Mouse (Mus musculus) forebrain, embryonic 12.5 days (tissue): Measurements from ENCODE around the gene Rbfox1. TPM values are rescaled to one million over a fixed set of nuclear protein-coding genes. Genes with fewer than 3 reads are reported as not detected.

Source experiments
- ATAC-seq: fragments of 200-750 bp; cut with Nextera tagmentation; 2 replicates; pipeline ENCODE4 v1.8.0; 2017; ENCODE audit warnings: moderate TSS enrichment; ENCODE audit not compliant: low FRiP score
- H3K27ac ChIP-seq: fragments of 300-500 bp; sonication (generic); 2 replicates; pipeline ENCODE4 v1.5.1; 2016; ENCODE audit warnings: mild to moderate bottlenecking
- H3K27me3 ChIP-seq: fragments of 300-500 bp; sonication (generic); 2 replicates; pipeline ENCODE4 v1.6.1; 2016; ENCODE audit warnings: mild to moderate bottlenecking
- H3K36me3 ChIP-seq: fragments of 300-500 bp; sonication (generic); replicated peaks from 2 replicates; pipeline ENCODE4 v1.6.1; 2016; ENCODE audit warnings: mild to moderate bottlenecking
- H3K4me1 ChIP-seq: fragments of 300-500 bp; sonication (generic); 2 replicates; pipeline ENCODE4 v1.6.1; 2016
- H3K4me2 ChIP-seq: fragments of 300-500 bp; sonication (generic); 2 replicates; pipeline ENCODE4 v1.6.1; 2016; ENCODE audit warnings: mild to moderate bottlenecking, moderate library complexity
- H3K4me3 ChIP-seq: fragments of 300-500 bp; sonication (generic); replicated peaks from 2 replicates; pipeline ENCODE4 v1.5.1; 2016; ENCODE audit warnings: mild to moderate bottlenecking
- H3K9ac ChIP-seq: fragments of 300-500 bp; sonication (generic); 2 replicates; pipeline ENCODE4 v1.6.1; 2016; ENCODE audit warnings: mild to moderate bottlenecking
- H3K9me3 ChIP-seq: fragments of 300-500 bp; sonication (generic); 2 replicates; pipeline ENCODE4 v1.6.1; 2016
- WGBS: fragments of 180-500 bp; shearing (Covaris S2); methylation state at CpG from one replicate; pipeline ENCODE4 v1.1.7; 2016; 5-methylcytosine and 5-hydroxymethylcytosine counted together
- polyA plus RNA-seq: library from polyadenylated mRNA; unstranded; fragments of >200 nt; fragmentation: Nextera tagmentation; extraction: Ambion mirVana; gene quantifications from 2 replicates; pipeline ENCODE4 v1.2.1, GENCODE M21; 2016

The Rbfox1 gene
- polyA plus RNA-seq, 1 experiment from 2014 or later = 16.2 TPM

DNA sequence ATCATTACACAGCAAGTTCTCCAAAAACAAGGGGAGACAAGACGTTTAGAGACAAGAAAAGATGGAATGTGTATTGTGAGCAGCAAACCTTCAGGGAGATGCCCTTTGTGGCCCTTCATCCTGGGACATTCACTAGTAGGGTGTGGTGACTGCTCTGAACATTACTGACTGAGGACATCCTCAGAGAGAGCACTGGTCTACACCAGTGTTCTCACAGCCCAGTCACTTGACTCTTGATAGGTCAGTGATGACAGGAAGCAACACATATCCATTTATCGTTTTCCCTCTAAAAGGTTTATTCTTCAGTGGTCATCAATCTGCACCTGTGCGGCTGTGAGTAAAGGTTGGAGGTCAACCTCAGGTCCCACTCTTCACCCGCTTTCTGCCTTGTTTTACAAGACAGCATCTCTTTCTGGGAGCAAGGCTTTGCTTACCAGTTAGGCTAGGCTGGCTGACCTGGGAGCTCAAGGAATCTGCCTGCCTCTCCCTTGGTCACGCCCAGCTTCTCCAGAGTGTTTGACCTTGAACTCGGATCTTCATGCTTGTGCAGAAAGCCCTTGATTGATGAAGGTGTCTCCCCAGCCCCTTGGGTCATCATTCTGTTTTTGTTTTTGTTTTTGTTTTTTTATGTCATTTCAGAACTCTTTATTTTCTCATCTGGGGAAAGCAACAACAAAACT, 892.5 kb downstream of the Rbfox1 start:
- Histone ChIP-seq H3K9ac (no peak overlapping the region), H3K36me3 (no peaks in the 10 kb centered on the region), H3K4me1 (no peaks in the 10 kb centered on the region), H3K27ac (no peak overlapping the region), H3K4me2 (no peak overlapping the region), H3K9me3 (no peaks in the 10 kb centered on the region), H3K4me3 (no peak overlapping the region), H3K27me3 (no peaks in the 10 kb centered on the region)
- no peak for ATAC-seq
- 82% methylated on average over 6 of the region's 6 CpGs for WGBS

DNA sequence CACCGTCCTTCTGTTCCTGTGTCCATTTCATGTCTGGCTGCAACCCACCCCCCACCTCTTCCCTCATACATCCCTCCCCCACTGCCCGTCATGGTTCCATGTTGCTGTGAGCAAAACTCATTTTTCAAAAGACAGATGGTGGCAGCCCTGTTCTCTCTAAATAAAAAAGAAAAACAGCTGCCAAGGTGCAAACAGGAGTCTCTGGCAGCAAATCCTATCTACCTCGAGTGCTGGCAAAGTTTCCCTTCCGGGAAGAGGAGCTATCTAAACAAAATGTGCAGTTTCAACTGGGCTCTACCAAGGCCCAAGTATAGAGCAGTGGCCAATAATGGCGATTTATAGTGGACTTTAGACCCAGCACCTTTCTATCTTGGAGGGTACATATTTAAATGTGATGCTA, 899.0 kb downstream of the Rbfox1 start:
- WGBS = 77% methylated on average over 5 of the region's 5 CpGs
- Histone ChIP-seq H3K27ac (no peak overlapping the region), H3K36me3 (no peaks in the 10 kb centered on the region), H3K9me3 (no peaks in the 10 kb centered on the region), H3K4me1 (no peaks in the 10 kb centered on the region), H3K9ac (no peak overlapping the region), H3K4me2 (no peak overlapping the region), H3K4me3 (no peak overlapping the region), H3K27me3 (no peaks in the 10 kb centered on the region)
- ATAC-seq = no peak

DNA sequence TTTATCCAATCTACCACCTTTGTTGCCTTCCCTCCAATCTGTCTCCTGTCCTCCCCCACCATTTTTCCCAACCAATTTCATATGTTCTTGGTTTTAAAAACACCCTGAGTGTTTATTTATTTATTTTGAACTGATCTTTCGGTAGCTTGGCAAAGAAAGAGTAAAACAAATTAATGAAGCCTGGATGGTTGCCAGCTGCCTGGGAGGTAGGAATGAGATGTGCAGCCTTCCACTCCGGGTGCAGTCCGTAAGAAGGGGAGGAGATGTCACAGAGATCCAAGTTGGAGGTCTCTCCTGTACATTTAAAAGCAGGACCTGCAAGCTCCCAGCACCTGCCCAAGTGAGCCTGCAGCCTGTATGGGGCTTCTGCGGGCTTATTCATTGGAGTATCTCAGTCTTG, 899.9 kb downstream of the Rbfox1 start:
- WGBS = 63% methylated on average over 4 of the region's 4 CpGs
- no peak for ATAC-seq
- H3K36me3 ChIP-seq = no peaks in the 10 kb centered on the region
- H3K4me2 ChIP-seq = no peak overlapping the region
- H3K9ac ChIP-seq = no peak overlapping the region
- no peak overlapping the region for H3K4me3 ChIP-seq
- no peaks in the 10 kb centered on the region for H3K27me3 ChIP-seq
- H3K27ac ChIP-seq = no peak overlapping the region
- H3K4me1 ChIP-seq = no peaks in the 10 kb centered on the region
- H3K9me3 ChIP-seq = no peaks in the 10 kb centered on the region

DNA sequence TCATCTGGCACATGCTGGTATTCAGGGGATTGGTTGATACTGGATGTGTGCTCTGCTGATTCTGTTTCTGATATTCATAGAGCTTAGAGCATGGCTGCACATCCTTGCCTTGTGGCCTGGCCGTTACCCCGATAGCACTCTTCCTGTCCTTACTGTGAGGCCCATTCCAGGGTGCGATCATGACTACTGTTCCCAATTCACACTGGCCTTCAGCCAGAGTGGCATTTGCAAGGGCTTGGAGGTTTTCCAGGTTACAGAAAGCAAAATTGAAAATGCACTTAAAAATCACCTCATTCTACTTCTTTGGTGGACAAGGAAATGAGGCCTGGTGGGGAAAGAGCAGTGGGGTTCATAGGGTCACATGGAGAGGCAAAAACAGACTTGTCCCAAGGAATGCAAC, 906.1 kb downstream of the Rbfox1 start:
- no peaks in the 10 kb centered on the region for H3K9me3 ChIP-seq
- H3K4me2 ChIP-seq = no peak overlapping the region
- no peak overlapping the region for H3K9ac ChIP-seq
- no peak overlapping the region for H3K27ac ChIP-seq
- H3K36me3 ChIP-seq = no peaks in the 10 kb centered on the region
- ATAC-seq = no peak
- no peaks in the 10 kb centered on the region; the same call in 1 of the 2 replicates for H3K4me1 ChIP-seq
- peaks cover 14% of the 10 kb centered on the region for H3K27me3 ChIP-seq
- no peak overlapping the region for H3K4me3 ChIP-seq
- WGBS = 84% methylated on average over 3 of the region's 3 CpGs

DNA sequence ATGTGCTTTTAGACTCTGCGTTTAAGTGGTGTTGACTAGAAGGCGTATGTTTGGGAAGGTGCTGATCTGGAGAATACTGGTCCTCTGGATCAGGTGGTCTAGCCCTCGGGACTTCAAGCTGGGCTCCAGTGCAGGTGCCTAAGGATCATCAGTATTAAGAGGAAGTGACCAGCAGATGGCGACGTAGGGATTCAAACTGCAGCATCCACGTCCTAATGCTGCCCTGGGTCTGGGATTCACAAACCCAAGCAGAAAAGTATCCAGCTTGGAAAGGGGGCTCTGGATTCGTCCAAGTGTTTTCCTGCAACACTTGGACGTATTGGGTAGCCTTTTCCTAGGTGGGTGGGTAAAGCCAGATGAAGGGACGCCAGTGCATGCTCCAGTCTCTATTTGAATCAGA, 906.5 kb downstream of the Rbfox1 start:
- ATAC-seq = peak; percentile 74; the same call in 1 of the 2 replicates
- Histone ChIP-seq H3K9me3 (no peaks in the 10 kb centered on the region), H3K9ac (no peak overlapping the region)

DNA sequence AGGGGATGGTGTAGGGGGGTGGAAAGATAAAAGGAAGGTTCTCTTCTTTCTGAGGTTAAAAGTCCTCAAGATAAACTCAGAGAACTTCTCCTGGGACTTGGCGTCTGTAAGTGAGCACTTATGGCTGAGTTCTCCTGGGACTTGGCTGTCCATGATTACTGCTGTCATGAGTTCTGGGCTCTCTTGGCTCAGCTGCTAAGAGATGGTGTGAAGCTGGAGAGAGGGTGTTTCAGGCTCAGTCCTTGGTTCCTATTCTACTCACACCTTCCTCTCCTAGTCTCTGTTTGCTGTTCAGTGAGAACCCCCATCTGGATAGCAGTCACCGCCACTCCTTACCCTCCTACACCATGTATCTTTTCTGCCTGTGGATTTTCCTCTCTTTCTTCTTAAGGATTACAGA, 921.1 kb downstream of the Rbfox1 start:
- ATAC-seq = no peak
- no peaks in the 10 kb centered on the region for H3K27me3 ChIP-seq
- no peak overlapping the region for H3K9ac ChIP-seq
- H3K36me3 ChIP-seq = no peaks in the 10 kb centered on the region
- H3K4me2 ChIP-seq = no peak overlapping the region
- 96% methylated on average over 2 of the region's 2 CpGs for WGBS
- no peak overlapping the region for H3K4me3 ChIP-seq
- no peak overlapping the region for H3K27ac ChIP-seq
- no peaks in the 10 kb centered on the region for H3K9me3 ChIP-seq
- no peaks in the 10 kb centered on the region for H3K4me1 ChIP-seq

More for the DNA sequence above, 906.5 kb downstream of the Rbfox1 start:
- WGBS = 12% methylated on average over 9 of the region's 9 CpGs
- Histone ChIP-seq H3K4me2 (no peak overlapping the region), H3K27ac (no peak overlapping the region), H3K27me3 (peaks cover 14% of the 10 kb centered on the region), H3K4me3 (no peak overlapping the region), H3K36me3 (no peaks in the 10 kb centered on the region), H3K4me1 (no peaks in the 10 kb centered on the region; the same call in 1 of the 2 replicates)

DNA sequence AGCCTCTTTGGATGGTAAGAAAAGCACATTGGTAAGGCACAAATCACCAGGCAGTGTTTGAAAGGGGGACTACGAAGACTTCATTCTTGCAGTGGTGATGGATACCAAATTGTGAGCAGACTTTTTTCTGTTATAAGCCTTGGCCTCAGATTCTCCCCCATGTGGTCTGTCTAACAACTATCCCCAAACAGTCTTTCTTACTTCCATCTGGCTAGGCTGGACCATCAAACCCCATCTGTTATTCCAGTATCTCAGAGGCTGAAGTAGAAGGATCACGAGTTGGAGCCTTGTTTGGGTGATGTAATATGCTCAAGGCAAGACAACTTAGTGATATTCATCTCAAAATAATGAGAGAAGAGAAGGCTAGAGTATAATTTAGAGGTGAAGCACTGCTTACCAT, 922.7 kb downstream of the Rbfox1 start:
- H3K4me3 ChIP-seq = no peak overlapping the region
- no peaks in the 10 kb centered on the region for H3K36me3 ChIP-seq
- ATAC-seq = no peak
- no peak overlapping the region for H3K9ac ChIP-seq
- no peak overlapping the region for H3K4me2 ChIP-seq
- H3K9me3 ChIP-seq = no peaks in the 10 kb centered on the region
- no peaks in the 10 kb centered on the region for H3K4me1 ChIP-seq
- no peak overlapping the region for H3K27ac ChIP-seq
- H3K27me3 ChIP-seq = no peaks in the 10 kb centered on the region
- 78% methylated on average over 2 of the region's 2 CpGs for WGBS

DNA sequence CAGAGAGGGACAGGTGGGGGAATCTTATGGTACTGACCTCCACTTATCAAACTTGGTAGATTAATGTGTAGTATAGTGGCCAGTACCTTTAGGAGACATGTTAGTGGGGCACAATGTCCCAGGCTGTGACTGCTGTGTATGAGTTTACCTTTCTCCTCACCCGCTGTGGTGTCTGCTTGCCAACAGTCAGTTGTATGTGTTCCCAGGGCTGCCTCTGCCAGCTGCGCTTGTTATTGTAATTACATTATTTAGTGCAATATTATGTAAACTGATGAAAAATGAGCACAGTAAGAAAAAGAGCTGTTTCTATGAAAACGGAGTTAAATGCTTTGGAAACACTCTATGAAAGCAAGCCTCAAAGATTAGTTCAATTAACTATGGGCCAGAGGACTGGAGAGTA, 928.7 kb downstream of the Rbfox1 start:
- ATAC-seq = no peak
- Histone ChIP-seq H3K9me3 (no peaks in the 10 kb centered on the region), H3K4me1 (no peaks in the 10 kb centered on the region), H3K9ac (no peak overlapping the region), H3K36me3 (no peaks in the 10 kb centered on the region), H3K27ac (no peak overlapping the region), H3K4me3 (no peak overlapping the region), H3K4me2 (no peak overlapping the region), H3K27me3 (no peaks in the 10 kb centered on the region)
- 78% methylated on average over 3 of the region's 3 CpGs for WGBS

DNA sequence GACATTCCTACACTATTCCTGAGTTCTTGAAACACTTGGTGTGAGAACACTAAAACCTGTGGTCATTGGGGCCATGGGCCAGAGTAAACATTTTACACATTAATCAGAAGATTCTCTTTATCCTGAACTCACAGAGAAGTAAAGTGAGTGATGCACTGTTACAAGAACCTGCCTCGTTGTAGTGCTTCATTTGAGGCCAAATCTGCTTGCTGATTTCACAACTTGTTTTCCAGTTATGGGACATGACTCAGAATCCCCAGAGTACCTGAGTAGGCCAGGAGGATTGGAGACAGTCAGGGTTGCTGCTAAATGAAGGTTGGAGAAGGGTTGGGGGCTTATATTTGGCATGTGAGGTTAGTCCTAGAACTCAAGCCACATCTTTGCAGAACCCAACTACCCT, 936.6 kb downstream of the Rbfox1 start:
- no peak overlapping the region for H3K9ac ChIP-seq
- no peaks in the 10 kb centered on the region for H3K4me1 ChIP-seq
- H3K27ac ChIP-seq = no peak overlapping the region
- H3K4me3 ChIP-seq = no peak overlapping the region
- H3K27me3 ChIP-seq = no peaks in the 10 kb centered on the region
- ATAC-seq = no peak
- no peaks in the 10 kb centered on the region for H3K36me3 ChIP-seq
- no peaks in the 10 kb centered on the region for H3K9me3 ChIP-seq
- no peak overlapping the region for H3K4me2 ChIP-seq
- 82% methylated on average over 1 of the region's 1 CpGs for WGBS

DNA sequence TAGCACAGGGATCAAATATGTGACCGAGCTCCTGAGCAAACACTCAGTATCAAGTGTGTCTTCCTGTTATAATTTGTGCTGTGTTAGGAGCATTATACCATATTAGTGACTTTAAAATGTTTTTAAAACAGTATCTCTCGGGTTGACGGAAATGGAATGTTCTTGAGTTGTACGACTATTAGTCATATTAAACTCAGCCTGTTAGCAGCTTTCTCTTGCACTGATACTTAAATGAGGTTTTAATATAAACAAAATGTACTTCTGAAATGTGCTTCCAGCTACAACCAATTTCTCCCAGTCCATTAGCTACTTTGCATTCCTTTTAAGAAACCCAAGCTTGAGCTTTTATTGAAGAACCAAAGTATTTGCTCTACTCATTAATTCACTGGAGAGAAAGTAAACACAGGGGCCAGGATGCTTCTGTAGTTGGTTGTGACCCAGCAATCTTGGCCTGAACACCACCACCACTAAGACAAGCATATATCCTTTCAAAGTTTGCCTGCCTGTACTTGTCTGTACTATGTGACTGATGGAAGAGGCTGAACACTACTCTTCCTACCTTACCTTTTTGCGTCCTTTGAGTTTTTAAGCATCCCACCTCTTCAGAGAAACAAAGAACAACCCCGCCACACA, 944.9 kb downstream of the Rbfox1 start:
- 91% methylated on average over 6 of the region's 6 CpGs for WGBS
- Histone ChIP-seq H3K4me1 (no peaks in the 10 kb centered on the region), H3K27ac (no peak overlapping the region), H3K9ac (no peak overlapping the region), H3K27me3 (no peaks in the 10 kb centered on the region), H3K4me3 (no peak overlapping the region), H3K9me3 (no peaks in the 10 kb centered on the region), H3K4me2 (no peak overlapping the region), H3K36me3 (no peaks in the 10 kb centered on the region)
- no peak for ATAC-seq

DNA sequence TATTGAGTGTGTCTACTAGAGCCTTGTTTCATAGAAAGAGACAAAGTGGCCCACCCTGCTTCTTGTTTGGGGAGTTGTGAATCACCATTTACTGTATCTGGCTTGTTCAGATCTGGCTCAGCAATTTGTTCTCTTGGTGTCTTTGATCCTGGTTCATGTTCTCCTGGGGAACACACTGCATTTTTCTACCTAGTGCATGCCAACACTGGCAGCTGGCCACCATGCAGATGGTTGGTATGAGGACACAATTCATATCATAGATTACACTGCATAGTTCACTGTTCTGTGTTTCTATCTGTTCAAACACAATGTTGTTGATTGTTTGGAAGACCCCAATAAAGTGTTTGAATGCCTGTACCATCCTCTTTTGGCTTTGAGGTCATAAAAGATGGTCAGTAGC, 948.3 kb downstream of the Rbfox1 start:
- Histone ChIP-seq H3K9me3 (no peaks in the 10 kb centered on the region), H3K36me3 (no peaks in the 10 kb centered on the region), H3K27me3 (no peaks in the 10 kb centered on the region), H3K4me1 (no peaks in the 10 kb centered on the region), H3K9ac (no peak overlapping the region), H3K4me2 (no peak overlapping the region), H3K27ac (no peak overlapping the region), H3K4me3 (no peak overlapping the region)
- ATAC-seq = no peak

DNA sequence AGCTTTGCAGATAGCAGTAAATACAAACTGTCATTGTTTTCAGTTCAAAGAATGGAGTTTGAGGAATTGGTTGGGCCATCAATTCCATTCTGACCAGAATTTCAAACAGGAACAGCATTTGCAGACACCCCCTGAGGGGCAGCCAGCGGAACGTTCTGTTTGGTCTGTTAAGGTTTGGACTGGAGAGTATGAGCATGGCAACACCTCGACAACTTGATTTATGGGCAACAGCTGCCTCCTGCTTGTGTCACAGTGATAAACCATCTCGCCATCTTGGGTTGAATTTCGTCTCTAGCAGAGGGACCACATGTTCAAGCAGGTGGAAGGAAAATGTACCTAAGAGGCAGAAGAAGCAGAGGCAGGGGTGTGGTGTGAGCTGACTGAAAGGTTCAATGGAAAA, 949.9 kb downstream of the Rbfox1 start:
- no peak for ATAC-seq

More for the DNA sequence above, 949.9 kb downstream of the Rbfox1 start:
- Histone ChIP-seq H3K36me3 (no peaks in the 10 kb centered on the region), H3K9me3 (no peaks in the 10 kb centered on the region), H3K27ac (no peak overlapping the region), H3K9ac (no peak overlapping the region), H3K4me3 (no peak overlapping the region), H3K4me1 (0 out of 2 replicates have a peak, but pooled peaks cover 4% of the 10 kb centered on the region), H3K4me2 (no peak overlapping the region), H3K27me3 (peaks cover 4% of the 10 kb centered on the region; the same call in 1 of the 2 replicates)
- WGBS = 68% methylated on average over 5 of the region's 5 CpGs
